Mouse (Mus musculus): ENCODE measurements around the gene Olfr1053.
"Not testable (repeated sequence)": the region's sequence is repeated elsewhere in the genome, so short reads cannot be mapped to it uniquely, and the experiment has no call there.

The Olfr1053 gene

GRCm38 (mm10) chr2:86315184-86315583, at the start of gene Olfr1053:
Gene Olfr1053 (minus strand): TSS chr2:86315284.
- no peak for DNase-seq (ENCODE audit: low spot score in 2 of 2)

GRCm38 (mm10) chr2:86362369-86362768, 47.3 kb upstream of the Olfr1053 start, which contains the start of gene Olfr1056:
Gene Olfr1056 (minus strand): TSS chr2:86362469.
- DNase-seq (ENCODE audit: low spot score in 2 of 2), result no peak

GRCm38 (mm10) chr2:86351751-86352150, 36.7 kb upstream of the Olfr1053 start:
- not testable (repeated sequence) for DNase-seq (ENCODE audit: low spot score in 2 of 2)

- no peak for DNase-seq (ENCODE audit: low spot score in 2 of 2)
These were observed 35.1 kb upstream of the Olfr1053 start, which contains the start of gene Olfr1055 for GRCm38 (mm10) chr2:86350184-86350583. Gene Olfr1055 (minus strand): TSS chr2:86350284.

- DNase-seq (ENCODE audit: low spot score in 2 of 2), result no peak
These were observed 20.2 kb upstream of the Olfr1053 start, which contains the start of gene Olfr1054 for GRCm38 (mm10) chr2:86335333-86335732. Gene Olfr1054 (minus strand): TSS chr2:86335433.

DNA sequence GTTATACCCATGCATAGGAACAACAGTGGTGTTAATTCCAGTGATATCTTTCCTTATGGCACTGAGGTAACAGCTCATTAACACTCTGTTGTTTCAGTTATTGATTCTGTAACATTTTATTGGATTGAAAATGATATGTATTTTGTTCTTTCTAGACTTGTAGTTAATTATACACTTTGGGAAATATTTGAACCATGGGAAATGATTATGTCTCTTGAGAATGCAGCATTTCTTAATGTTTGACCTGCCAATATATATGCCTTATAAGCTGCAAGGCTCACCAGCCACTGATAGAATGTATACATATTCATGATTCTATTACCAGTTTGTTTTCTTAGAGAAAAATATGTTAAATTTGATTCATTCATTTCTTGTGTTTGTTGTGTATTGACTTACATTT, 22.9 kb downstream of the Olfr1053 start, which contains the start of gene Olfr1052:
TSS of gene Olfr1052 (plus strand) at position 301 of the 400 bp plus-strand sequence.
- DNase-seq (ENCODE audit: low spot score in 2 of 2), result no peak

DNA sequence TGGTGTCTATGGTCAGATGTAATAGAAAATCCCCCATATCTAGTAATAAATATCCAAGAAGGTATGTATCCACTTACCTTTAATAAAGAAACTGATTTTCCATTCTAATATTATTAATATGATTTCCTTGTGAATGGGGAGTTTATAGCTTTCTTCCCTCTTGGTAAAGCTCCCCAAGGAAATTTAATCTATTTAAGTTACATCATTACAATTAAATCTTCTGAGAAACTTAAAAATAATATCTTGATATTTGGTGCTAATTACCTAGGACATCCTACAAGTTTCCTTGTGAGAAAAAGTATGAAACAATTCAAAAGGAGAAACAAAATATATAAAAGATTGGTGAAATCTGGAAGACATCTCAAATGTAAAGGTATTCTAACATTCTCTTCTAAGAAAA, 36.1 kb downstream of the Olfr1053 start, which contains the start of gene Olfr1051:
TSS of gene Olfr1051 (minus strand) at position 101 of the 400 bp plus-strand sequence.
- DNase-seq (ENCODE audit: low spot score in 2 of 2), result not testable (repeated sequence)
